22 mouse cellular contexts compared by ENCODE assay signal in genomic region chr1:93257560-93257959, GRCm38 (mm10). TPM values are rescaled to one million over a fixed set of nuclear protein-coding genes. Genes with fewer than 3 reads are reported as not detected.
DNase-seq lines count a peak whose midpoint lies in the region; ATAC-seq and TF ChIP-seq lines count a peak whose summit lies in the region.
"Had no signal": no experiment of that assay in that cellular context is flagged by ENCODE, and none has a peak within 500 bp of the region (broad histone marks: within the 10 kb centered on the region; RNA-seq: fewer than 3 reads in every experiment).

No protein-coding gene starts in this region.

- H3K9me3 ChIP-seq in midbrain, embryonic 11.5 days (ENCODE audit: control insufficient read depth, low read length) = no peaks in the 10 kb centered on the region
- no peaks in the 10 kb centered on the region for H3K9me3 ChIP-seq in midbrain, embryonic 16.5 days (replicated peaks; ENCODE audit: control insufficient read depth, low read length, poor library complexity, severe bottlenecking)
- no peaks in the 10 kb centered on the region for H3K9me3 ChIP-seq in MEL (replicated peaks; ENCODE audit: insufficient read depth, low read length)
- H3K9me3 ChIP-seq: embryonic facial prominence, embryonic 13.5 days; embryonic facial prominence, embryonic 15.5 days; forebrain, embryonic 10.5 days had no signal

- no peak overlapping the region for H3K27ac ChIP-seq in midbrain, embryonic 11.5 days (ENCODE audit: low read depth, low read length)
- H3K27ac ChIP-seq in midbrain, embryonic 16.5 days (ENCODE audit: low read length) = no peak overlapping the region
- H3K27ac ChIP-seq in MEL (ENCODE audit: control insufficient read depth, low read depth, low read length) = no peak overlapping the region
- H3K27ac ChIP-seq: embryonic facial prominence, embryonic 13.5 days; embryonic facial prominence, embryonic 15.5 days; forebrain, embryonic 10.5 days had no signal

- TF ChIP-seq POLR2A in MEL (IDR thresholded peaks at IDR 0.05; ENCODE audit: control insufficient read depth in 1 of 2, insufficient read depth in 1 of 2, low read depth in 1 of 2, low read length in 2 of 2, poor library complexity in 1 of 2) (no peak), myocyte (IDR thresholded peaks at IDR 0.05; ENCODE audit: insufficient read length, low read depth) (no peak)

- no peak overlapping the region for H3K4me3 ChIP-seq in midbrain, embryonic 11.5 days (ENCODE audit: low read depth, low read length)
- H3K4me3 ChIP-seq in midbrain, embryonic 16.5 days (ENCODE audit: low read depth, low read length) = no peak overlapping the region
- H3K4me3 ChIP-seq in MEL (ENCODE audit: control insufficient read depth in 1 of 2, insufficient read depth in 1 of 2, low read depth in 2 of 2, low read length in 2 of 2) = no peak overlapping the region
- H3K4me3 ChIP-seq in myocyte = no peak overlapping the region
- H3K4me3 ChIP-seq: embryonic facial prominence, embryonic 13.5 days; embryonic facial prominence, embryonic 15.5 days; erythroblast, embryonic 14.5 days; forebrain, embryonic 10.5 days had no signal

- H3K36me3 ChIP-seq in midbrain, embryonic 11.5 days (ENCODE audit: control insufficient read depth, insufficient read depth, low read length) = no peaks in the 10 kb centered on the region
- no peaks in the 10 kb centered on the region for H3K36me3 ChIP-seq in midbrain, embryonic 16.5 days (ENCODE audit: control insufficient read depth, insufficient read depth, low read length)
- no peaks in the 10 kb centered on the region for H3K36me3 ChIP-seq in MEL (ENCODE audit: control insufficient read depth in 1 of 2, insufficient read depth in 2 of 2, low read length in 2 of 2)
- no peaks in the 10 kb centered on the region for H3K36me3 ChIP-seq in myocyte (ENCODE audit: control insufficient read depth, insufficient read depth)
- H3K36me3 ChIP-seq: embryonic facial prominence, embryonic 15.5 days; forebrain, embryonic 10.5 days had no signal

- no peak for TF ChIP-seq CTCF in MEL (IDR thresholded peaks at IDR 0.05 in 2 of 3, conservative IDR thresholded peaks at IDR 0.05 in 1 of 3; ENCODE audit: control insufficient read depth in 1 of 3, insufficient read depth in 1 of 3, low read depth in 2 of 3, low read length in 3 of 3, poor library complexity in 1 of 3, severe bottlenecking in 1 of 3)

- H3K4me1 ChIP-seq in midbrain, embryonic 11.5 days (ENCODE audit: control insufficient read depth, insufficient read depth, low read length) = no peaks in the 10 kb centered on the region
- no peaks in the 10 kb centered on the region for H3K4me1 ChIP-seq in midbrain, embryonic 16.5 days (ENCODE audit: control insufficient read depth, insufficient read depth, low read length)
- H3K4me1 ChIP-seq in MEL (ENCODE audit: control insufficient read depth in 1 of 2, insufficient read depth in 2 of 2, low read length in 2 of 2) = no peaks in the 10 kb centered on the region
- H3K4me1 ChIP-seq: embryonic facial prominence, embryonic 15.5 days had no signal

- H3K79me2 ChIP-seq in MEL (ENCODE audit: control insufficient read depth, insufficient read depth, low read length, poor library complexity) = no peaks in the 10 kb centered on the region
- H3K79me2 ChIP-seq in myocyte (ENCODE audit: control insufficient read depth, insufficient read depth) = no peaks in the 10 kb centered on the region

- no peak for TF ChIP-seq RAD21 in MEL (IDR thresholded peaks at IDR 0.05; ENCODE audit: low read depth, low read length)

- H3ac ChIP-seq in myocyte (ENCODE audit: control insufficient read depth, insufficient read length) = no peak overlapping the region

- no peak overlapping the region for H3K9ac ChIP-seq in midbrain, embryonic 11.5 days (ENCODE audit: low read length)
- H3K9ac ChIP-seq in midbrain, embryonic 16.5 days (ENCODE audit: low read depth, low read length) = no peak overlapping the region
- H3K9ac ChIP-seq in MEL (ENCODE audit: control insufficient read depth, low read depth, low read length, poor library complexity, severe bottlenecking) = no peak overlapping the region
- H3K9ac ChIP-seq: embryonic facial prominence, embryonic 13.5 days; embryonic facial prominence, embryonic 15.5 days had no signal

- peak; percentile 75 for DNase-seq in midbrain, embryonic 11.5 days (ENCODE audit: low spot score, missing footprints)
- DNase-seq in MEL (ENCODE audit: low read depth, low spot score) = no peak
- DNase-seq in retina, postnatal 1 day = no peak
- DNase-seq: adrenal gland, adult 2 months; adrenal gland, postnatal 10 days; adrenal gland, postnatal 25 days; cerebellum, adult 11 months; cerebellum, adult 18-20 months; cerebellum, adult 8-10 months; cerebellum, adult 9-11 months; cerebellum, postnatal 14 days; cerebellum, postnatal 36 days; embryo, embryonic 11 days had no signal

- H3K27me3 ChIP-seq in midbrain, embryonic 11.5 days (ENCODE audit: control insufficient read depth, insufficient read depth, low read length) = no peaks in the 10 kb centered on the region
- H3K27me3 ChIP-seq in midbrain, embryonic 16.5 days (ENCODE audit: control insufficient read depth, insufficient read depth, low read depth, low read length) = no peaks in the 10 kb centered on the region
- H3K27me3 ChIP-seq in MEL (ENCODE audit: control insufficient read depth in 1 of 2, insufficient read depth in 2 of 2, low read length in 2 of 2) = no peaks in the 10 kb centered on the region; a peak in 1 of 4 replicates
- no peaks in the 10 kb centered on the region for H3K27me3 ChIP-seq in myocyte (ENCODE audit: control insufficient read depth, insufficient read depth, insufficient read length)
- H3K27me3 ChIP-seq: embryonic facial prominence, embryonic 13.5 days; embryonic facial prominence, embryonic 15.5 days; Patski had no signal

- WGBS in midbrain, embryonic 11.5 days = 92% methylated on average over 1 of the region's 1 CpGs
- 80% methylated on average over 1 of the region's 1 CpGs for WGBS in midbrain, embryonic 16.5 days

- no peak for ATAC-seq in midbrain, embryonic 11.5 days (ENCODE audit: low FRiP score)
- no peak for ATAC-seq in midbrain, embryonic 16.5 days
- ATAC-seq: forebrain, embryonic 14.5 days; forebrain, embryonic 16.5 days; Patski had no signal

- TF ChIP-seq EP300 in MEL (IDR thresholded peaks at IDR 0.05; ENCODE audit: low read depth in 1 of 2, low read length in 2 of 2) = no peak

- H3K4me2 ChIP-seq in midbrain, embryonic 11.5 days = no peak overlapping the region
- no peak overlapping the region for H3K4me2 ChIP-seq in midbrain, embryonic 16.5 days (ENCODE audit: low read length)
- no peak overlapping the region for H3K4me2 ChIP-seq in myocyte (ENCODE audit: low read depth)
- H3K4me2 ChIP-seq: embryonic facial prominence, embryonic 13.5 days; embryonic facial prominence, embryonic 15.5 days had no signal

TF ChIP-seq in MEL, 35 proteins besides CTCF, POLR2A, EP300 and RAD21:
- TF ChIP-seq POLR2AphosphoS5 (IDR thresholded peaks at IDR 0.05; ENCODE audit: borderline replicate concordance, low read depth, low read length) = 0 out of 2 replicates have a peak, but pooled peaks have one; percentile 39
- no peak for TF ChIP-seq GATA1 (IDR thresholded peaks at IDR 0.05; ENCODE audit: low read depth, low read length)
TF ChIP-seq in MEL: peak in this region for 1.

TF ChIP-seq in myocyte, 11 proteins besides CTCF, POLR2A, EP300 and RAD21:
- TF ChIP-seq CEBPB (IDR thresholded peaks at IDR 0.05; ENCODE audit: insufficient read depth, poor library complexity, severe bottlenecking) = no peak
- peak in 2 of 3 experiments; percentile 38 to 72 for TF ChIP-seq MYOD1 (IDR thresholded peaks at IDR 0.05; ENCODE audit: control insufficient read depth in 1 of 3, insufficient read length in 2 of 3, low read depth in 2 of 3)
- no peak for TF ChIP-seq MAX (IDR thresholded peaks at IDR 0.05; ENCODE audit: low read depth)

RNA-seq across cellular contexts. Expression of gene Sned1, which starts 21.9 kb away (rescaled TPM):
- polyA plus RNA-seq in midbrain, embryonic 11.5 days (2014; fragmentation: Nextera tagmentation; extraction: Ambion mirVana) = 1.8 and 2.0 TPM in 2 replicates
- 5.5 and 6.2 TPM in 2 replicates for polyA plus RNA-seq in midbrain, embryonic 16.5 days (2015; fragmentation: Nextera tagmentation; extraction: Ambion mirVana)
- total RNA-seq in MEL (2012; rRNA removed) = 0.07 and 0.12 TPM in 2 replicates
- polyA plus RNA-seq in MEL (2012; ENCODE audit: insufficient read depth in 1 of 2, insufficient read length in 2 of 2, low read depth in 1 of 2, low replicate concordance in 2 of 2, missing spikeins in 1 of 2) (under 1 TPM in 1 of 2 experiments, not detected in 1; 0.13 TPM), myocyte (2012; fragmentation: generic; extraction: Trizol) (0.20 TPM)
- polyA plus RNA-seq: erythroblast, embryonic 14.5 days had no signal

RNA-seq across cellular contexts. Expression of gene Mterf4, which starts 48.2 kb away (rescaled TPM):
- polyA plus RNA-seq in midbrain, embryonic 11.5 days (2014; fragmentation: Nextera tagmentation; extraction: Ambion mirVana) = 31.8 and 38.4 TPM in 2 replicates
- polyA plus RNA-seq in midbrain, embryonic 16.5 days (2015; fragmentation: Nextera tagmentation; extraction: Ambion mirVana) = 32.2 and 34.9 TPM in 2 replicates
- 29.8 and 34.6 TPM in 2 replicates for total RNA-seq in MEL (2012; rRNA removed)
- 10 to 100 TPM in 1 of 2 experiments, not detected in 1; 33.9 TPM for polyA plus RNA-seq in MEL (2012; ENCODE audit: insufficient read depth in 1 of 2, insufficient read length in 2 of 2, low read depth in 1 of 2, low replicate concordance in 2 of 2, missing spikeins in 1 of 2)
- 16.5 TPM for polyA plus RNA-seq in myocyte (2012; fragmentation: generic; extraction: Trizol)
